Mouse (Mus musculus): ENCODE data around the gene Lpcat3. TPM values are rescaled to one million over a fixed set of nuclear protein-coding genes. Genes with fewer than 3 reads are reported as not detected.
"Not testable (repeated sequence)": the region's sequence is repeated elsewhere in the genome, so short reads cannot be mapped to it uniquely, and the experiment has no call there.

Lpcat3 gene
- polyA plus RNA-seq, 1 experiment from 2014 or later = 35.9 TPM

DNA sequence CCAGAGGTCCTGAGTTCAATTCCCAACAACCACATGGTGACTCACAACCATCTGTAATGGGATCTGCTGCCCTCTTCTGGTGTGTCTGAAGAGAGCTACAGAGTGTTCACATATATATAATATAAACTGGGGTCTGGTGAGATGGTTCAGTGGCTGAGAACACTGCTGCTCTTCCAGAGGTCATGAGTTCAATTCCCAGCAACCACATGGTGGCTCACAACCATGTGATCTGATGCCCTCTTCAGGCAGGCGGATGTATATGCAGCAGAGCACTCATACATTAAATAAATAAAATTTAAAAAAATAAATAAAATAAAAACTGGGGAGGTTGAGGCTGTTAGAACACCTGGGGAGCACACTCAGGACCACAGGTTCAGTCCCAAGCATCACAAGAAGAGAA, 23.8 kb downstream of the Lpcat3 start:
- H3K36me3 ChIP-seq (ENCODE audit: control insufficient read depth, insufficient read depth); H3K27me3 ChIP-seq (replicated peaks; ENCODE audit: control insufficient read depth, insufficient read depth, low read length); H3K9me3 ChIP-seq (ENCODE audit: control insufficient read depth, low read length); H3K4me2 ChIP-seq (ENCODE audit: low read length); H3K27ac ChIP-seq (ENCODE audit: low read length); H3K9ac ChIP-seq (replicated peaks; ENCODE audit: low read depth, low read length); H3K4me3 ChIP-seq (replicated peaks; ENCODE audit: low read length); ATAC-seq; H3K4me1 ChIP-seq (replicated peaks; ENCODE audit: control insufficient read depth, insufficient read depth, low read length): not testable (repeated sequence)
- WGBS = 90% methylated on average over 1 of the region's 1 CpGs

DNA sequence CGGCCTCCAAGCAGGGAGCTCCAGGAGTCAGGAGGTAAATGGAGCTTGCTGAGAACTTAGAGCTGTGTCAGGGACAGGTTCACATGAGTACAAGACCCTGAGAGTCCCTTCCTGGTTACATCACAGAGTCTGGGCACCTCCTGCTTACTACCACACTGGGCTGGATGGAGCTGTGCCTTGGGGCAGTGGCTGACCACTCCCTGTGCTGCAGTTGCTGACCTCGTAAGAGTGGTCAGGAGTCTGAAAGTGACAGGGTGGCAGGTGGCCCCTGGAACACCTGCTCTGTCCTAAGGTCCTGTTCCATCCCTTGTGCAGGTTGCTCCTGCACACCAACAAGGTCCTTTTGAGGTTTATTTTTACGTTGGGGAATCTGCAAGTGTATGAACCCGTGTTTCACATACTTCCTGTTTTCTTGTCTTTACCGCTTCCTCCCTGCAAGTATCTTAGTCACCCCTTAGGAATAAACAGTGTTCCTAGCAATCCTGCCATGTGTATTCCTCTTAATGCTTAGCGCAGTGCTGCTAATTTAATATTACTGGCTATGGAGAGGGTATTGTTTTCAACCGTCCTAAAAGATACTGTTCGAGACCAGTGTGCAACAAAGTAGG, 25.4 kb downstream of the Lpcat3 start:
- no peak overlapping the region for H3K4me3 ChIP-seq (replicated peaks; ENCODE audit: low read length)
- H3K4me2 ChIP-seq (ENCODE audit: low read length) = no peak overlapping the region
- WGBS = 90% methylated on average over 8 of the region's 8 CpGs
- H3K9me3 ChIP-seq (ENCODE audit: control insufficient read depth, low read length) = no peaks in the 10 kb centered on the region
- no peak overlapping the region for H3K27ac ChIP-seq (ENCODE audit: low read length)
- ATAC-seq = no peak
- no peak overlapping the region for H3K9ac ChIP-seq (replicated peaks; ENCODE audit: low read depth, low read length)
- no peaks in the 10 kb centered on the region for H3K36me3 ChIP-seq (ENCODE audit: control insufficient read depth, insufficient read depth)
- H3K4me1 ChIP-seq (replicated peaks; ENCODE audit: control insufficient read depth, insufficient read depth, low read length) = no peaks in the 10 kb centered on the region
- no peaks in the 10 kb centered on the region for H3K27me3 ChIP-seq (replicated peaks; ENCODE audit: control insufficient read depth, insufficient read depth, low read length)

DNA sequence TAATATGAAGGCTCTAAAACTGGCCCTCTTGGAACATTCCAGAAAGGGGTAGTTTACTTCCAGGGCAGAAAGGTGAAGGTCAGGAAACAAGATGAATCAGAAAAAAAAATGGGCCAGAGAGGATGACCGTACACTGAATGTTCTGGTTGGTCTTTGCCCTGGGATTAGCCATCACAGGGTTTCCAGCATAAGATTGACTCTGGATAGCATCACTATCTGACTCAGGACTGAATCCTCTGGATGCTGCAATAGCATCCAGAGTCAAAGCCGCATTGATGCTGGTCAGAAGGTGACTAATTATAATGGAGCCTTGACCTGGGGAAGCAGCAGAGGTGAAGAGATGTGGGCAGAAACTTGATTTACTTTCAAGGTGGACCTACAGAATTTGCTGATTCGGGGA, 26.2 kb downstream of the Lpcat3 start:
- Histone ChIP-seq H3K9me3 (ENCODE audit: control insufficient read depth, low read length) (no peaks in the 10 kb centered on the region), H3K4me2 (ENCODE audit: low read length) (no peak overlapping the region), H3K27me3 (replicated peaks; ENCODE audit: control insufficient read depth, insufficient read depth, low read length) (no peaks in the 10 kb centered on the region), H3K4me3 (replicated peaks; ENCODE audit: low read length) (no peak overlapping the region), H3K4me1 (replicated peaks; ENCODE audit: control insufficient read depth, insufficient read depth, low read length) (peaks cover 2% of the 10 kb centered on the region), H3K9ac (replicated peaks; ENCODE audit: low read depth, low read length) (no peak overlapping the region), H3K27ac (ENCODE audit: low read length) (no peak overlapping the region), H3K36me3 (ENCODE audit: control insufficient read depth, insufficient read depth) (no peaks in the 10 kb centered on the region)
- ATAC-seq = no peak
- WGBS = 95% methylated on average over 3 of the region's 3 CpGs

DNA sequence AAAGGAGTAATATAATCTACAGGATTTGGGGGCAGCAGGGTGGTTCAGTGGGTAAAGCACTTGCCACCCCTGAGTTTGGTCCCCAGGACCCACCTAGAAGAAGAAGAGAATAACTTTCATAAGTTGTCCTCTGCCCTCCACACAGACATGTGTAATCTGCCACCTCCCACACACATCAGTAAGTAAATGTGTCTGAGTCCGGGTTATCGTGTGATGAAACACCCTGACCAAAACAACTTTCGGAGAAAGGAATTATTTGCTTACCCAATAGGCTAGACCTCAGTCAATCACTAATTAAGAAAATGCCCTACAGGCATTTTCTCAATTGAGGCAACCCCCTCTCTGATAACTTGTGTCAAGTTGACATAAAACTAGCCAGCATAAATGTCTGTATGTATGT, 27.7 kb downstream of the Lpcat3 start:
- Histone ChIP-seq H3K27ac (ENCODE audit: low read length) (no peak overlapping the region), H3K9me3 (ENCODE audit: control insufficient read depth, low read length) (no peaks in the 10 kb centered on the region), H3K27me3 (replicated peaks; ENCODE audit: control insufficient read depth, insufficient read depth, low read length) (no peaks in the 10 kb centered on the region), H3K4me3 (replicated peaks; ENCODE audit: low read length) (no peak overlapping the region), H3K4me2 (ENCODE audit: low read length) (no peak overlapping the region), H3K4me1 (replicated peaks; ENCODE audit: control insufficient read depth, insufficient read depth, low read length) (peaks cover 9% of the 10 kb centered on the region), H3K9ac (replicated peaks; ENCODE audit: low read depth, low read length) (no peak overlapping the region), H3K36me3 (ENCODE audit: control insufficient read depth, insufficient read depth) (no peaks in the 10 kb centered on the region)
- ATAC-seq = no peak
- WGBS = 94% methylated on average over 3 of the region's 3 CpGs

DNA sequence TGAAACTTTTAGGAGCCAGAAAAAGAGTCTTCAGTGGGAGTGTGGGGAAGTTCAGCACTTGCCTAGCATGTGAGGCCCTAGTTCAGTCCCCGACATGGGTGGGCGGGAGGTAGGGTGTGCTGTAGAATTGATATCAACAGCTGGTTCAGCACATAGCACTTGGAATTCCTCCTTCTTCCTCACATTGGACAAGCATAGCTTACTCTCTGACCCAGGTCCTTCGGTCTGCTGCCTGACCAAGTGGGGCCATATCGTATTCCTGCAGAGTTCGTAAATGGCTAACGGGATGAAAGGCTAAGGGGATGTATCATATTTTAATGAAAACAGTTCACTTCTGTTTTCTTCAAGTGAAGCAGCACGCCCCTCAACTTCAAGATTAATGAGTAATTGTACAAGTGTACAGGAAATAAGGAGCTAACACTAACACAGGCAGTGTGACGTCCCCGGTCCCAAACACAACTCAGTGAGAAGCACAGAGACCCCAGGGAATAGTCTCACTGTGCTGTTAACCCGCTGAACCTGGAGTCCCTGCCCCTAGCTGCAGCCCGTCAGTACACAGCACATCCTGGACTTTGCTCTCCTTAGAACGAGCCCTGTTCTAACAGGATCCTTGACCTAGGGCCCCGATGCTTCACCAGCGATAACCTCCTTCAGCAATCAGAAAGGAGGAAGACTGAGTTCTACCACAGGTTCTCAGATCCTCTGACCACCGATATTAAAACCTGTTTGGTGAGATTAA, 30.6 kb downstream of the Lpcat3 start:
- no peak for ATAC-seq
- Histone ChIP-seq H3K4me1 (replicated peaks; ENCODE audit: control insufficient read depth, insufficient read depth, low read length) (peaks cover 9% of the 10 kb centered on the region), H3K9ac (replicated peaks; ENCODE audit: low read depth, low read length) (no peak overlapping the region), H3K27me3 (replicated peaks; ENCODE audit: control insufficient read depth, insufficient read depth, low read length) (no peaks in the 10 kb centered on the region), H3K27ac (ENCODE audit: low read length) (no peak overlapping the region), H3K9me3 (ENCODE audit: control insufficient read depth, low read length) (no peaks in the 10 kb centered on the region), H3K36me3 (ENCODE audit: control insufficient read depth, insufficient read depth) (no peaks in the 10 kb centered on the region), H3K4me3 (replicated peaks; ENCODE audit: low read length) (no peak overlapping the region), H3K4me2 (ENCODE audit: low read length) (no peak overlapping the region)
- 83% methylated on average over 15 of the region's 15 CpGs for WGBS

DNA sequence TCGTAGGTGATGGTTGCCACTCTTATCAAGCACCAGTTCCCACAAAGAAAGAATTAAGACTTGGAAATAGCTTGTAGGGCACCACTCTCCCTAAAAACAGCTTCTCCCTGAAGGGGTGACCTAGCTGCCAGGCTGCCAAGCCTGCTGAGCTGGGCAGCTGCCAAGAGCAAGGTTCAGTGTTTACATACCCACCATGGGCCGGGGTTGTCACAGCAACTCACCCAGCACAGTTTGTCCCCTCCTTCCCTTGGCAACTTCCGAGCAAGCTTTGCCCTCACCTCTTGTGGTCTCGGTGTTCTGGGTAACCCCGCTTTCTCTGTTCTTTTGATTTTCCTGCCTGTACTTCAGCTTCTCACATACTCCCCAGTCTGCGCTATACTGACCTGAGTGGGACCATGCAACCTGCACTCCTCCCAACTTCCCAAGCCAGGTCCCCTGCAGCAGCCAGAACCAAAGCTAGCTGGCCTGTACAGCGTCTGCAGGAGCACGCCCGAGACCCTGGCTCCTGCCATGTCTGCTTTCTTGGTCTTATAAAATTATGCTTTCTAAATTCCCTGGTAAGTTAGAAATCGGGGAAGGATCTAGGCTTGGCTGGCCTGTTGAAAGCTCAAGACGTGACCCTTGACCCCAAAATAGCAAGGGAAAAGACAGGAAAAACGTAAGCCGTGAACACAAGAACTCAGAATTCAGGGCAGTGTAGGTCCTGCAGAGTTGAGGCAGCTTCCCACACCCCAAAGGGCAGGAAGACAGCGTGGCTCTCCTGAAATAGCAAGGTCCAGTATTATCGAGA, 31.5 kb downstream of the Lpcat3 start:
- H3K9ac ChIP-seq (replicated peaks; ENCODE audit: low read depth, low read length) = no peak overlapping the region; the same call in 1 of the 2 replicates
- no peaks in the 10 kb centered on the region for H3K27me3 ChIP-seq (replicated peaks; ENCODE audit: control insufficient read depth, insufficient read depth, low read length)
- H3K9me3 ChIP-seq (ENCODE audit: control insufficient read depth, low read length) = no peaks in the 10 kb centered on the region
- WGBS = 66% methylated on average over 15 of the region's 15 CpGs
- no peak overlapping the region for H3K4me3 ChIP-seq (replicated peaks; ENCODE audit: low read length)
- H3K4me1 ChIP-seq (replicated peaks; ENCODE audit: control insufficient read depth, insufficient read depth, low read length) = peaks cover 9% of the 10 kb centered on the region
- no peak overlapping the region for H3K4me2 ChIP-seq (ENCODE audit: low read length)
- H3K27ac ChIP-seq (ENCODE audit: low read length) = peak overlapping the region; percentile 52
- ATAC-seq = peak; percentile 88
- H3K36me3 ChIP-seq (ENCODE audit: control insufficient read depth, insufficient read depth) = peaks cover 2% of the 10 kb centered on the region; the same call in 1 of the 2 replicates

DNA sequence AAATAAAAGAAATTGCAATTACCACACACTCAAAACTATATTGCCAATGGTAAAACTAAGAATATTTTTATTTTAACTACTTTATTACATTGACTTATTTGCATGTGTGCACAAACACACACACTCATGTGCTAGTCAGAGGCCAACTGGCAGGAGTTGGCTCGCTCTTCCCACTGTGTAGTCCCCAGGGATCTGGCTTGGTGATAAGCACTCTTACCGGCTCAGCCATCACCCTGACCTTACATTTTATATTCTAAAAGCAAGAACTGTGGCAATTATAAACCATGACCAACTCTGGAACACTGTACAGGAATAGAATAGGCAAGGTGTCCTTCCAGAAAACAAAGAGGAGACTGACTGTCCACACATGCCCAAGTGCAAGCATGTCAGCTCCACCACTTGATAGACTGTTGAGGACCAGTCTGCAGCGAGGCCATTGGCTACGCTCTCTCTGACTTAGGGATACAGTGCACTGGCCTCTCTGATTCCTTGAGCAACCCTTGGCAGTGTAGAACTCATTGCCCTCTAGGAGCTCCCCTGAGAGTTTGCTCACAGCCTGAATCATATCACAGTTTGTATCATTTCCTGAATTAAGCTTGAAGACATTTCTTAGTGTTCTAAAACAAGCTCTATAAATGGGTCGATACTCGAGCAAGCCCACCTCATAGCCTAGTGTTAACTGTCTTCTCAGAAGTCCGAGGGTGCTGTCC, 33.8 kb downstream of the Lpcat3 start:
- H3K4me2 ChIP-seq (ENCODE audit: low read length) = no peak overlapping the region
- peaks cover 2% of the 10 kb centered on the region; the same call in 1 of the 2 replicates for H3K36me3 ChIP-seq (ENCODE audit: control insufficient read depth, insufficient read depth)
- H3K27ac ChIP-seq (ENCODE audit: low read length) = no peak overlapping the region
- H3K4me1 ChIP-seq (replicated peaks; ENCODE audit: control insufficient read depth, insufficient read depth, low read length) = peaks cover 9% of the 10 kb centered on the region
- no peak for ATAC-seq
- no peaks in the 10 kb centered on the region for H3K27me3 ChIP-seq (replicated peaks; ENCODE audit: control insufficient read depth, insufficient read depth, low read length)
- no peaks in the 10 kb centered on the region for H3K9me3 ChIP-seq (ENCODE audit: control insufficient read depth, low read length)
- no peak overlapping the region for H3K4me3 ChIP-seq (replicated peaks; ENCODE audit: low read length)
- WGBS = 95% methylated on average over 7 of the region's 7 CpGs
- no peak overlapping the region for H3K9ac ChIP-seq (replicated peaks; ENCODE audit: low read depth, low read length)

DNA sequence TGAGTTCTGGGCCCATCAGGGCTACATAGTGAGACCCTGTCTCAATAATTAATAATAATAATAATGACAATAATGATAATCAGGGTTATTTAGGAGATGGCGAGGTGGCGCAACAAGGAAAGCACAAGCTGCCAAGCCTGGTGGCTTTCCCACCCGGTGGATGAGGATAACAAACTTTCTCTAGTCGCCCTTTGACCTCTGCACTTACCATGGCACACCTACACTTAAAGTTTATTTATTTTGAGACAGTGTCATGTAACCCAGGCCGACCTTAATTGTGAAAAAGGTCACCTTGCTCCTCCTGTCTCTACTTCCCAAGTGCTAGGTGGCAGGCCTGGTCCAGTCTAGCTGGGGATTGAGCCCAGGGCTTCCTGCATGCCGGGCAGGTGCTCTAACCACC, 35.9 kb downstream of the Lpcat3 start:
- ATAC-seq = no peak
- H3K4me2 ChIP-seq (ENCODE audit: low read length) = no peak overlapping the region
- H3K27ac ChIP-seq (ENCODE audit: low read length) = no peak overlapping the region
- H3K27me3 ChIP-seq (replicated peaks; ENCODE audit: control insufficient read depth, insufficient read depth, low read length) = no peaks in the 10 kb centered on the region
- H3K4me1 ChIP-seq (replicated peaks; ENCODE audit: control insufficient read depth, insufficient read depth, low read length) = peaks cover 9% of the 10 kb centered on the region
- H3K9me3 ChIP-seq (ENCODE audit: control insufficient read depth, low read length) = no peaks in the 10 kb centered on the region
- H3K36me3 ChIP-seq (ENCODE audit: control insufficient read depth, insufficient read depth) = peaks cover 13% of the 10 kb centered on the region; the same call in 1 of the 2 replicates
- 92% methylated on average over 6 of the region's 6 CpGs for WGBS
- no peak overlapping the region for H3K9ac ChIP-seq (replicated peaks; ENCODE audit: low read depth, low read length)
- no peak overlapping the region for H3K4me3 ChIP-seq (replicated peaks; ENCODE audit: low read length)

DNA sequence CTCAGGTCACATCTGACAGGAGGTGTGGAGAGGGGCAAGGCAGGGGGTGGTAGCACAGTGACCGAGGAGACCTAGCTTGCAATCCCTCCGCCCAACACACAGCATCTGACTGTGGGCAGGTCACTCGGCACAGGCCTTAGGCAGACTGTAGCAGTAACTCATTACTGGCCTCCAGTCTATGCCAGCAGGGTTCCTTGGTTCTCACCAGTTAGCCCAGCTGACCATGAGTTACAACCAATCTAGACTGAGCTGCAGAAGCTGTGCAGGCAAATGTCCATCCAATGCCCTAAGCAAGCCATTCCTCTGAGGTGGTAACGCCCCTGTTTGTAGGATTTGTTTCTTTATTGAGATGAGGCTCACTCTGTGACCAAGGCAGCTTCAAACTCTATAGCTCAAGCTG, 36.5 kb downstream of the Lpcat3 start:
- Histone ChIP-seq H3K4me2 (ENCODE audit: low read length) (no peak overlapping the region), H3K27ac (ENCODE audit: low read length) (no peak overlapping the region), H3K4me1 (replicated peaks; ENCODE audit: control insufficient read depth, insufficient read depth, low read length) (peaks cover 3% of the 10 kb centered on the region), H3K27me3 (replicated peaks; ENCODE audit: control insufficient read depth, insufficient read depth, low read length) (no peaks in the 10 kb centered on the region), H3K9me3 (ENCODE audit: control insufficient read depth, low read length) (no peaks in the 10 kb centered on the region), H3K9ac (replicated peaks; ENCODE audit: low read depth, low read length) (no peak overlapping the region), H3K36me3 (ENCODE audit: control insufficient read depth, insufficient read depth) (peaks cover 19% of the 10 kb centered on the region), H3K4me3 (replicated peaks; ENCODE audit: low read length) (no peak overlapping the region)
- no peak for ATAC-seq
- 93% methylated on average over 4 of the region's 4 CpGs for WGBS
